Mouse (Mus musculus): ENCODE results near the gene Lrrn2.

Gene Lrrn2

DNA sequence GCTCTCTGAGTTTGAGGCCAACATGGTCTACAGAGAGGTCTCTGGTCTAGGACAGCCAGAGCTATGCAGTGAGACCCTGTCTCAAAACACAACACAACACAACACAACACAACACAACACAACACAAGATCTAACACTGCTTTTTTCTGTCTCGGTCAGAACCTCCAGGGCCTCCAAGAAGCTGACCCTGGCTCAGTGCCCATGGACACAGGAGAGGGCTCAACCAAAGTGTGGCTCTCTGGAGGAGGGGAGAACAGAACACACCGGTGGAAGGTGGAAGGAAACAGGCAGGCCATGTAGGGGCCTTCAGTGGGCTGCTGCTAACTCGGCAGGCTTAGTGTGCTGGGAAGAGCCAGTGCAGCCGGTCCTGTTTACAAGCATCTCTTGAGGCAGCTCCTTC is 5.6 kb downstream of the Lrrn2 start:
- no peak for DNase-seq (ENCODE audit: low spot score in 2 of 2)

DNA sequence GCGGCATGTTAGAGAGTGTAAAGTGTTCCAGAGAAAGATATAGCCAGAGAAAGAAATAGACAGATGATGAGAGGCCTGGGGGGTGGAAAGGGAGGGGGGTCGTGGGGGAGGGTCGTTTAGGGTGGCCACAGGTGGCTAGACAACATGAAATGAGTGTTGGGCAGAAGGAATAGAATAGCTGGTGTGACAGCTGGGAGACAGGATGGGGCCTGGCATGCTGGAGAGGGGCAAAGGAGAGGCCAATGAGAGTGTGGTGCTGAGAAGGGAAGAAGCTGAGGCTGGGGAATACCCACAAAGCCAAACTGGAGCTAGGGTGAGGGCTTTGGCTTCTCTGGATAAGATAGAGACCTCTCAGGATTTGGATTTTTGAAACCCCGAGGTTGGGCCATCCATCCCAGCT is 6.6 kb downstream of the Lrrn2 start:
- no peak for DNase-seq (ENCODE audit: low spot score in 2 of 2)

DNA sequence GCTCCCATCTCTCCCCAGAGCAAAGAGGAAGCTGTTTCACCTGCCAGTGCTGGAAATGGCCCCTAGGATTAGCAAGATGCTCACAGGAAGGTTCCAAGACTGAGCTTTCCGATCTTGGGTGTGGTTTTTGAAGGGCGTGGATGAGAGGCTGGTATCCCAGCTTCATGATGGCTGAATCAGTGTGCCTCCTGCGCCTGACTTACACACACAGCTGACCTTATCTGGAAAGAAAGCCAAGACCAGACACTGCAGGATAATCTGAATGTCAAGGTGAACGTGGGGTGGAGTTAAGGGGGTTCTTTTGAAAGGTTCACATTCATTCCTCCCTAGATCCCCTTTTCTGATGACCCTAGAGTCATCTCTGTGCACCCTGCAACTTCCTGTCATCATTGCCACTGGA is 8.7 kb downstream of the Lrrn2 start:
- no peak for DNase-seq (ENCODE audit: low spot score in 2 of 2)

DNA sequence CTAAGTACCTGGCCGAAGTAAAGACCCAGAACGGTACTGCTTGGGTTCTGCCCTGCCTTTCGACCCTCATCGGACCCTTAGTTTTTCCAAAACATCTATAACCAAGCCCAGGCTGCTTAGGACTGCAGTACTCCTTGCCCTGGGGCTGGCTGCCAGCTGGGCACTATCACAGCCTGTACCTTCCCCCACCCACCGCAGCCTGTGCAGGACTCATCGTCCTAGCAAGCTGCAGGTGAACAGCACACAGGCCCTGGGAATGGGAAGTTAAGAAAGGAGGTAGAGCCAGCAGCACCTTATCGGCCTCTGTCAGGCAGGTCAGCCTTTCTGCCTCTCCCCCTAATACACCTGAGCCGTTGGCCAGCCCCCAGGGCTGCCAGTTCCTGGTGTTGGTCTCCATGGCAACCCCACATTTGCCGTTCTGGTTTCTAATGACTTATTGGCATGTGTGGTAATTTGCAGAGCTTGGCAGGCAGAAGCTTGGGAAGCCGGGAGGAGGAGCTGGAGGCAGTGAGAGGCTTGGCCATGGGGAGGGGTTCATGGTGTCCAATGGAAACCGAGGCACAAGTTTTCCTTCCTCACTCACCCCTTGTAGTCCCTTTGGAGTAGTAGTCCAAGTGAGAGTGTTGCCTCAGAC is 10.2 kb downstream of the Lrrn2 start:
- no peak for DNase-seq (ENCODE audit: low spot score in 2 of 2)

DNA sequence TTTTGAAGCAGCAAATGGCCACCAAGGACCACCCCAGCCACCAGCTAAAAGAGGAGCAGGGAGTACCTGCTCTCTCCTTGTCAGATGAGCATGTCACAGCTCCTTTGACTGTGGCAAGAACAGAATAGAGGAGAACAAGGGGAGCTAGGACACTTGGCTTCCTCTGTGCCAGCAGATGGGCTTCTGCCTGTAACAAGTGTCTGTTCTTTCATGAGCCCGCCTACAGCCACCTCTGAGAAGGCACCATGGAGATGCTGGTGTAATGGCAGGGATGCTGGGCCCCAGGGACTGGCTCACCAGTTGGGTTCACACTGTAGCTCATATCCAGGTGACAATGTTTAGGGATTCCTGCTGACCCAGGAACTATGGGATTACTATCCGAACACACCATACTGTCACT is 12.0 kb downstream of the Lrrn2 start:
- DNase-seq (ENCODE audit: low spot score in 2 of 2): no peak

DNA sequence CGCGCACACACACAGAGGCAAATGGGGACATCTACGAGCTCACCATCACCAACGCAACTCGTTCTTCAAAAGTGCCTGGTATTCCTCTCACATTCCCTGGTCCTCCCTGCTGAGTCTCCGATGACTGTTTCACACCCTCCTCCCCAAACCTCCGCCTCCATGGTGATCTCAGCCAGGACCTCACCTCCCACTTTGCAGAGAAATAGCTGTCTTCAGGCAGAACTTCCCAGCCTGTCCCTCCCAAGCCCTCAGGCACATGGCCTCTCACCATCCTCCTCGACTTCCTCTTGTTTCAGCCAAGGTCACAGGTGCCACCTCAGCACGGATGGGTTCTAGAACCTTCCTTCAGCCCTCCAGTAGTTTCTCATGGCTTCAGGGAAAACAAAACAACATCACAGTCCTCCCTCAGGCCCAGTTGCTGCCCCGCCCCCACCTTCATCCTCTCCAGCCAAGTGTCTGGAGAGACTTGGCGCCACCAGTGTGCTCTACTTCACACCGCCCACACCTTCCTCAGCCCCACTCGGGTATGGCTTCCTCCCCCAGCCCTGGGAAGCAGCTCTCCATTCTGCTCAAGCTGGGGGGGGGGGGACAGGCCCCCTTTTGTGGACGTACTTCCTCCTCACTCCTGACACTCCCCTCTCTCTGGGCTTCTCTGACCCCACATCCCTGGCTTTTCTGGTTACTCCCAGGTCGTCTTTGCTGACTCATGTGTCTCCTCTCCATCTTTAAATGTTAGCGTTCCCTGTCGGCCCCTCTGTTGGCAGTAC is 13.4 kb downstream of the Lrrn2 start:
- DNase-seq (ENCODE audit: low spot score in 2 of 2): no peak

DNA sequence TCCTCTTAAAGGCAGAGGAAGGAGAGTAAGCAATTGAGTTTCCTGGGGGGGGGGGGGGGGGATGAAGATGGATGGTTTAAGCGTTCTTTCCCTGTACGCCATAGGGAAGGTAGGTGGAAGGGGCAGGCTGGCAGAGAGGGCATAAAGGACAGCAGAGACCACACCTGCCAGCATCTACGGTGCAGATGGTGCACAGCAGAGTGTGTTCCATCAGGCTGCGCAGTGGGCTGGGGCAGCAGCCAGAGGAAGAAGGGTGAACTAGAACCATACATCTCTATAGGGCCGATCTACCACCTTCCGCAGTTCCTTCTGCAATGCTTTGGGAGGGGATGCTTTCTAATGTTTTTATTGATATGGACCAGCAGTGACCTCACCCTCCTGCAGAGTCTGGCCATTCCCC is 19.0 kb downstream of the Lrrn2 start:
- no peak for DNase-seq (ENCODE audit: low spot score in 2 of 2)

DNA sequence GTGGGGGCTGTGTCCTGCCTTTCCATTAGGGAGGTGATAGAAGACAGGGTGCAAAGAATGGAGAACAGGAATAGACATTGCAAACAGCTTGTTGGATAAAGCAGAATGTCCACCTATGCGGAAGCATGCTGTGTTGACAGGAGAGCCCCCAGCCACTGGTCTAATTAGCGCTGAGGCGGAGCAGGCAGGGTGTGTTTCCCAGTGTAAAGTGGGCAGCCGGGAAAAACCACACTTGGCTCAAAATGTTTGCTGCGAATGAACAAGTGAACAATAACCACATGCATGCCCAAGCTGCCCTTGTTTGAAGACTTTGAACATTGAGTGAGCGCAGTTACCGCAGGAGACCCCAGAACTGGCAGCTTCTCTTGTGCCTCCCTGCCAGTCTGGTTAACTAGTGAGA is 19.6 kb downstream of the Lrrn2 start:
- DNase-seq (ENCODE audit: low spot score in 2 of 2): no peak

DNA sequence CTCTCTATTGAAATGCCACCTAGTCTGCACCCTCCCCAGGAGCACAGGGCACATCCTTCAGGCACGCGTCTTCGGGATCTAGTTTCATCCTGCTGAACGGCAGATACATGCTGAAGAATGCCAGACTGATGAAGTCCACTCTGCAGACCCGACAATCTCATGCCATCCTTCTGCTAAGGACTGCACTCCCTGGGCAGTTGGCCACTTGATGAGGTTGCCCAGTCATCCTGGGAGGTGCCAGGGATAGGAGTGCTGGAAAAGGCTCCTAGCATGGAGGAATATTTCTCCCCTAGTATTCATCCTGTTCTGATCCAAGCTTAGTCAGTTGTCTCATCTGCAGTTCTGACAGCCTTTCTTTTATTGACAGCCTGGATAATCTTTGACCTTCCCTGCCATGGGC is 20.9 kb downstream of the Lrrn2 start:
- DNase-seq (ENCODE audit: low spot score in 2 of 2): no peak

DNA sequence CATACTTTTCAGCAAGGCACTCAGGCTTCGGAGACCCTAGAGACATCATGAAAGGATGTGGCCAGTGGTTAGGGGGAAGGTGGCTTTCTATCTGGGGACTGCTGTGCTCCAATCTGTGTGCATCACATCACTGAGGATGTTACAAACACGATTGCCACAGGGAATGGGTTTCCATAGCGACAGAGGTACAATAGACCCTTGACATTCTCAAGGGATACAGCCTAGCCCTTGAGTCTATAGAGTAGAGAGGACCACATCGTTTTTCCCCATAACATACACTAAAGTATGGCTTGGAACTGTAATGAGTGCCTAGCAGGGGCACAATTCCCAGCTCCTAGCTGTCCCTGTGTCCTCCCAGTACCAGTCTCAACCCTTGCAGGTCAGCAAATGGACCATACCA is 23.4 kb downstream of the Lrrn2 start:
- DNase-seq (ENCODE audit: low spot score in 2 of 2): no peak

DNA sequence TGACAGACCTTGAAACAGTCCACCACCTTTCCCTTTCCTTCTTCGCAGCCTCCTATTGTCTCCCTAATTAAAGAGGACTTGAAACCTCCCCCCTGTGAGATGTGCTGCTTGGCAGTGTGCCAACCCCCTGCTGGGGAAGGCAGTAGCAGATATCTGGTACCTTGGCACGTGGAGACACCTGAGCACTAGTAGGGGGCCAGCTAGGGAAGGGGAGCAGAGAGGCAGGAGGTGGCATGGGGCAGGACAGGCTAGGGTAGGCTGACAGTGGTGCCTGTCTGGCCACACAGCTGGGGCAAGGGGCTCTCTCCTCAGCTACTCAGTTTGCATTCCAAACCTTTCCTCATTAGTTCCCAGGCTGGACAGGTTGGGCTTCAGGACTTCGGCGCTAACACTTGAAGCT is 29.0 kb downstream of the Lrrn2 start:
- no peak for DNase-seq (ENCODE audit: low spot score in 2 of 2)

DNA sequence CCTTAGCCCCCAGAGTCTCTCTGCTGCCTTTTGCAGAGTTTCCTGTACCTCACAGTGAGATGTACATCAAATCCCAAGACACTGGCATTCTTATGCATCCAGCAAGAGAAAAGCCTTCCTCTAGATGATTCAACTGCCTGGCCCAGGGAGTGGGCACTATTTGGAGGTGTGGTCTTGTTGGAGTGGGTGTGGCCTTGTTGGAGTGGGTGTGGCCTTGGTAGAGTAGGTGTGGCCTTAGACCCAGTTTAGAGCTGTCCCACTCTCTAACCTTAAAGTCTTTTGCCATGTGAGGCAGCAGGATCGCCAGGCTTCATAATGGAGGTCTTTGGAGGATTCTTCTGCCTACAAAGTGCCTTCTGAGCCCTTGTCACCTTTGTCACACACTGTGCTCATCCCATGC is 29.9 kb downstream of the Lrrn2 start:
- DNase-seq (ENCODE audit: low spot score in 2 of 2): no peak

DNA sequence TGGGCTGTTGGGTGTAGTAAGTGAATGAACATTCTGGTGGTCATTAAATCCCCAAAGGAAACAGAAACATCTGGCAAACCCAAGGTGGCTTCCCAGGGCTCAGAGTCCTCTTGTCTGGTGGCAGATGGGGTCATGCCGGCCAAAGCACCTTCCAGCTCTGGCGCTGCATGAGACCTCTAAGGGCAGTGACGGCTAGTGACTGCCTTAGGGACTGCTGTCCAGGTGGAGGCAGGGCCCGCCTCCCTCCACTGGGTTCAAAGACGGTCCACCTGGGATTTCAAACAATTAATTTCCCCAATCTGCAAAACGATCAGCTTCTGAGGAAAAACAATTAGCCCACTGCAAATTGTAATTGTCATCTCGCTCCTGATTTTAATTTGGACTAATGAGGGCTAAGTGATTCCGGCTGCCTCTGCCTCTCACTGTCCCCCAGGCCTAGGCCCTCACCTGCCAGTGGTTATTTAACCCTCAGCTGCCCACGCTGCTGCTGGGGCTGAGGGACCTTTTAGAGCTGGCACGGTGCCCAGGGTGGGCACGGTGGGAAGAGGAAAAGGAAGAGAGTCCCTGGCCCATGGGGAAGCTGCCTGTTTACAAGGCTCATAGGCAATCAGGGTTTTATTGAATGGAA is 30.5 kb downstream of the Lrrn2 start:
- no peak for DNase-seq (ENCODE audit: low spot score in 2 of 2)

DNA sequence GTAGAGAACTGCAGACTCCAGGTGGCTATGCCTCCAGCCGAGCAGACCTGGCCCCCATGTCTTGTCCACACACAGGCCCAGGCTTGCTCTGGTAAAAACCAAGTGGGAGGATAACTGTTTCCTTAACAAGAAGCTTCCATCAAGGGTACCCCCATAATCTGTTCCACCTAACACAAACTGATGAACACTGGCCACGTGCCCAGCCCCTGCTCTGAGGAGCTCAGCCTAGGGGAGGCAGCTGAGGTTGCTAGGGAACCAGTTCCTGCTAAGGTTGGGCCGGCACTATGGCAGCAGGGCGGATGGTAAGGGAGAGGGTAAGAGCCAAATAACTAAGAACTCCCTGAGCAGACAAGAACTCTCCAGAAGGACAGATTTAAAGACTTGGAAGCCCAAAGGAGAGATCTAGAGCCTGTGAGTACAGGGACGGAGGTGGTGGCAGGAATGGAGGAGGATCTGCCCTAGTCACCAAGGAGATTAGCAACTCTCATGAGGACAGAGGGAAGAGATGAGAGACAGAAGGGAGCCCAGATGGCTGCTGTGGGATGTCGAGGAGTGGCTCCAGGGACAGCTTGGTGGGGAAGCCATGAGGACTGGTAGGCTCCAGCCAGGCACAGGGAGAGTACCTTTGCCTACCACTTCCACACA is 35.9 kb downstream of the Lrrn2 start:
- no peak for DNase-seq (ENCODE audit: low spot score in 2 of 2)

DNA sequence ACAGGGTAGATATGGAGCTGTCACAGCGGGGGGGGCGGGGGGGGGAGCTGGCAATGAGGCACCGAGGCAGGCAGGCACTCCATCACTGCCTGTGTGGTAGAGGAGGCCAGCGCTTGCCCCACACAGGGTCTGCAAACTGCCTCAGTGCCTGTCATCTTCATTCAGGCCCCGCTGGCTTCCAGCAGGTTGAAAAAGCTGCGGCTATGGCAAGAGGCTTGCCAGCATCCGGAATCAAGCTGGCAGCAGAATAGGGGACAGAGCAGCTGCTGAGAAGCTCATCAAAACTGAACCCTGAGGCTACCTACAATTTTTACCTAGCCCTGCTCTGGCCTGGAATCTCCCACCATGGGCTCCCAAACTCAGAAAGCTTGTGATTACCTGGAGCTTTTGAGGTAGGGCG is 37.5 kb downstream of the Lrrn2 start:
- no peak for DNase-seq (ENCODE audit: low spot score in 2 of 2)

DNA sequence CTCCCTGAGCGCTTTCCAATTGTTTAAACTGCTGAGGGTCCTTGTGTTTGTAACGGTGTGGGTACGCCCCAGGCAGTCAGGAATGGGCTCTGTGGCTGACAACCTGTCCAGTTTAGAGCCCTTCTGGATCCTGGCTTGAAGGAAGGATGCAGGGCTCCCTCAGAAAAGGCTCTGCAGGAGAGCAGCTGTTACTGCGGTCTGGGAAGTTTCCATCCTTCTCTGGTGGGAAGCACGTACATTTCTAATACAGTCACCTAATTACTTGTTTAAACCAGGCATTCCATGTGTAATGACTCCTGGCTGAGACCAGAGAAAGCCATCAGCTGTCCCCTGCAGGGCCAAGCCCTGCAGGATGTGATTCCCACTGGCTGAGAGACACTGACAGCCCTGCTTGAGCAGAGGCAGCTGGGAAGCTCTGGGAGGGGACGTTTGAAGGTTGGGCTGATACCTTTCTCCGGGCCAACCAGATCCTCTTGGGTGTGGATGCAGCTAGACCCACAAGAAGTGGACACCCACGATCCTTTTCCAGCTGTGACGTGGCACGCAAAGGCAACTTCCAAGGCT is 38.1 kb downstream of the Lrrn2 start:
- DNase-seq (ENCODE audit: low spot score in 2 of 2): no peak

DNA sequence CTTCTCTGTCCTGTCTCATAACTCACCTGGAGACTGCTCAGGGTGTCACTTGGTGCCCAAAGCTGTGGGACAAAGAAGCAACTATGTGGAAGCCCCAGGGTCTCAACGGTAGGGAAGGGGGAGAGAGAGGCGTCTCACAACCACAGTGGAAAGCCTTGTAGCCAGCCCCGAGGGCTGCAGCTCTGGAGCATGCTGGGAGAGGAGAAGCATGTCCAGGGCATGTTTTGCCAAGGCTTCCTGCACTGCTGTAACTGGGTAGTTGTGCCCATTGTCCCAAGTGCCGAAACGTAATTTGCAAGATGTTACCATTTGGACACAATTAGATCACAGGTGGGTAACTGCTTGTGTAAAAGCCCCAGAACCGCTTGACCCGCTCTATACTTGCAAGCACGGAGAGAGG is 39.2 kb downstream of the Lrrn2 start:
- no peak for DNase-seq (ENCODE audit: low spot score in 2 of 2)

DNA sequence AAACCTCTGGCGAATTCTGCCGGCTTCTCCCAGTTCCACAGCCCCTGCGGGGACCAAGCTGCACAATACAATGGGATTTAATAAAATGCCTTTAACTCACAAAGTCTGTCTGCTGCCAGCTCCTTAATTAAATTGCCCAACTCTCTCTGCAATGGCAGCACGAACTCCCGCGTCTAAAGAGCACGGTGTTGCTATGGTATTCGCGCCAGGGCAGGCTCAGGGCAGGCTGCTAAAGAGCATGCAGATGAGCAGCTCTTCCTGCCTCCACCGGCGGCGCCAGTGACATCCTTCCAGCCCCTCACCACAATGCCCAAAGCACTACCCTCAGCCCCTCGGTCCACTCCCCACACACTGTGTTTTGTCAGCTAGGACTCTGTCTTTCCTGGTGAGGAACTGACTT is 41.0 kb downstream of the Lrrn2 start:
- DNase-seq (ENCODE audit: low spot score in 2 of 2): no peak

DNA sequence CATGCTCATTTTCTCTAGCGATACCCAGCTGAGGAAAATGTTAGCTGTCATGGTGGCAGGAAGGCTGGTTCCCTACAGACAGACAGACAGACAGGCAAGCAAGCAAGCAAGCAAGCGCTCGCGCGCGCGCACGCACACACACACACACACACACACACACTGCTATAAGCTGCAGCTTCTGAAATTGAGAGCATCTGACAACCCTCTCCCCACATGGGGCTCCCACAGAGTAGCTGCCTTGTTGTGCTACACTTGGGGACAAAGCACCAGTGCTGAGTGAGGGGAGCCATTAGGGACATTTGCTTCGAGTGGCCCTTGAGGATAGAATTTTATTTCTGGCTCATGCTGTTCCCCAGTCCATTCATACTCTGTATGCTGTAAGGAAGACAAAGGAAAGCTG is 42.2 kb downstream of the Lrrn2 start:
- no peak for DNase-seq (ENCODE audit: low spot score in 2 of 2)

DNA sequence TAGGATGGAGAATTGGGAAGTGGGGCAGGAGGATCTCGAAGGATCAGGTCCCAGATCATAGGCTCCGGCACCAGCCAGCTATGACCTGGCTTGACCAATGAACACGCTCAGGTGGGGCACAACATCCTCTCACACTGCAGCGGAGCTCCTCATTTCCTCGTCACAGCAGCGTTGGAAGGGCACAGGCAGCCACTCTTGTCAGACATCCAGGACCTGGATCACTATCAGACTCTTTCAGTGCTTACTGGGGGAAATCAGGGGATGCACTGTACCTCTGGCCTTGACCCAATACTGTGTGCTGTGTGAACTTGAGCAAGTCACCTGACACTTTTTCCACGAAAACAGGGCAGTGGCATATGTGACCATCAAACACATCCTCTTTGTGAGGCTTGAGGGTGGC is 45.2 kb downstream of the Lrrn2 start:
- DNase-seq (ENCODE audit: low spot score in 2 of 2): no peak

DNA sequence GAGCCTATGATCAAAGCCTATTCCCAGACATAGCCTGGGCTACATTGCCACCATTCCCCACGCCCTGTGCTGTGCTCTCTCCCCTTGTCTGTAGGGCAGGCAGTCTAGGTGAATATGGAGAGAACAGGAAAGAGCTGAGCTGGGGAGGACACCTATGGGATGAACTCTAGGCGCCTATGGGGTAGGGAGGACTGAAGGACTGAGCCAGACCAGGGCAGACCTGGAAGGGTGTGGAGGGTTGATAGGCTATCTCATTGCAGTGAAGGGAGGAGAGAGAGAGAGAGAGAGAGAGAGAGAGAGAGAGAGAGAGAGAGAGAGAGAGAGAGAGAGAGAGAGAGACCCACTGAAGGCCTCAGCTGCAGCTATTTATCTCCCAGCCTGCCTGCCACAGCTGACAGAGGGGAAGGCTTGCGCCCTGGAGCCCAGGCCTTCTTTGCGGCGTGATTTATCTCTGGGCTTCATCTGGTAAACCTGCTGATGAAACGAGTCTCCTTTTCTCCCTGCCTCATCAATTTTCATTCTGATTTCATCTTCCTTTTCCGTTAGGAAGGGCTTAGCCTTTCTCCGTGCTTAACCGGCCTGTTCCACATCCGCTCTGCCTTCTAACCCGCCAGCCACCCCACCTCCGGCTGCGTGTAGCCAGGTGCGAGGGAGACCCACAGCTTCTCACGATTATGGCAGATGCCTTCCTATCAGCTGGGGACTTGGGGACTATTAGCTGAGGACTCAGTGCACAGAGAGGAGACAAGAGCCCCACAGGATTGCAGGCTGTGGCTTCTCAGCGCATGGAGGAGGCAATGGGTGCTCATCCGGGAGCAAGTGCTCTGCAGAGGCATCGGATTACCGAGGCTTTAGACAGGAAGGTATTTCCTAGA is 48.2 kb downstream of the Lrrn2 start:
- no peak for DNase-seq (ENCODE audit: low spot score in 2 of 2)

DNA sequence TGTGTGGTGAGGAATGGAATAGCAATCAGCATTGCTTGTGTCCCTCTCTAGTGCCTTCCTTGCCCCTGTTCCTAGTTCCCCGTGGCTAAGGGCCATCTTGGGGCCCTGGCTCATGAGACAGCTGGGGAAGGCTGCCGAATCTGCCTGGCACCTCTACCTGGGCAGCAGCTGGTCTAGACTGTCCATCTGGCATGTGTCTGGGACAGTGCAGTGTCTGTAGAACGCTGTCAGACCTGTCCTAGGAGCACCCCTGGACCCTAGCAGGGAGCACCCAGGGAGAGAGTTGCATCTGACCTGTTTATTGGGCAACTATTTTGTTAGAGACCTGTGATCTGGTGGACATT is 48.8 kb downstream of the Lrrn2 start:
- no peak for DNase-seq (ENCODE audit: low spot score in 2 of 2)
